Mouse (Mus musculus): ENCODE measurements around the gene Map3k5.

Gene Map3k5

DNA sequence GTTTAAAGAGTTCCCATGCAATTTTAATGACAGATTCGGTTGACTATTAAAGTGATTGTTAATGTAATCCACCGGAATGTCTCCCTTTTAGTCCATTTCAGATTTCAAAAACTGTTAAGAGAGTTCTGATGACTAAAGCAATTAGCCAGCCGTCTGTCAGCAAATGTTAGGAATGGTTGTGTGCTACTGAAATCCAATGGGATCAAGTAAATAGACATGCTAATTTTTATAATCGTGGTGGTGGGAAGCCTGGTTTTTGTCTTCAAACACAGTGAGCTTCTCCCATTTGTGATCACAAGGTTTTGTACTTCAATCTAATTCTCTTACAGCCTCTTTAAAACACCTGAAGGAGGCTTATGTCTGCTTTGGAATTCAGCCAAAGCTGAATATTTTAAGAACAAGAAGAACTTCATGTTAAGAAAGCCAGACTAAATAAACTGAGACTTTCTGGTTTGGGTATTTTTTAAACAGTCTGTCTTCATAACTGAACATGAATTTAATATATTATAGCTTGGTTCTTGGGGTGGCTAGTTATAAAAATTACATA lies 1.6 kb downstream of the Map3k5 start:
- no peak for DNase-seq (ENCODE audit: low read depth)

DNA sequence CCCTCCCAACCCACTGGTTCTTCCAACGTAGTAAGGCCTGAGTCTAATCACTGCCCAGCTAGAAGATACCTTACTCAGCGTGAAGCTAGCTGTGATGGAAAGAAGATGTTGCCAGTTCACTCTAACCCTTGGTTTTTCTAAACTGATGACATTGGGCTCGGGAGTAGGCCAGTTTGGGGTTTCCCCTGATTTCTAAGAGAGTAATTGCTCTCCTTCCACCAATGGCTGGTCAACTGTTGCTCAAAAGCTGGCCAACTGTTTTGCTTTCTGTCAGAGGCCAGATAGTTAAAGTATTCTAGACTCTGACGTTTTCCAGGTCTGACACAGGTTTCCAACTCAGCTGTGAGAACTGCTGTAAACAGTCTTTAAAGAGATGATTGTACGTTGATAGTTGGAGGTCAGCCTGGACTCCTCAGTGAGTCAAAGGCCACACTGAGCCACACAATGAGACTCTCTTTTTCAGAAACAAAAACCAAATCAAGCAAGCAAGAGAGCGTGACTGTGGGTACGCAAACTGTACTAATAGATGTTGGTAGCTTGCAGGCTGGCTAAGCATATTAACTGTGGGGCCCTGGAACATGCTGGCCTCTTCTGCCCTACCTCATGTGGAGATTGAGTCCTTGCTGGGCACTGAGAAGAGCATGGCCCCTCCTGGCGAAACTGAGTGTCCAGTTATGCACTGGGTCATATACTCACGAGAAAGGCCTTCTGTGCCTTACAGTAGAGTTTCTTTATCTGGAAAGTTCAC lies 2.9 kb downstream of the Map3k5 start:
- no peak for DNase-seq (ENCODE audit: low read depth)

GRCm38 (mm10) chr10:19938738-19939137 lies 4.5 kb downstream of the Map3k5 start:
- no peak for DNase-seq (ENCODE audit: low read depth)

DNA sequence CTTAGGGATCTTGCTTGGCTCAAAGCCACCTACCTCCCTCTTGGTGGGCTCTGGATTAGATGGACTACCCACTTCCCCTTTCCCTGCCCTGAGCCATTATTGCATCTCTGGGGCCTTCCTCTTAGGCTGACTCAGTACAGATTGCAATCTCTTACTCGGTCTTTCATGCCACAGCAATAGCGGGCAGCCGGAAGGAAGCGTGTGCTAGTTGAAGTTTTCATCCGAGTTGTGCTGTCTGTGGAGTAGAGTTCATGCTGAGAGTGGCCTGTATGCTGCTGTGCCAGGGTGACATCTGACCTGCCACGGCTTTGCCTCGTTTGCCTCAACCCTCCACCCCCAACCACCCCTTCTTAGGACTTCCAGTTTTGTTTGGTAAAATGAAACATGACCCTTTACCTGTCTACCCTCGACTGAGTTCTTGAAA lies 5.0 kb downstream of the Map3k5 start:
- no peak for DNase-seq (ENCODE audit: low read depth)

- DNase-seq (ENCODE audit: low read depth) = no peak
Measured at GRCm38 (mm10) chr10:19940127-19940526, 5.9 kb downstream of the Map3k5 start.

GRCm38 (mm10) chr10:19940626-19941025 lies 6.4 kb downstream of the Map3k5 start:
- no peak for DNase-seq (ENCODE audit: low read depth)

DNA sequence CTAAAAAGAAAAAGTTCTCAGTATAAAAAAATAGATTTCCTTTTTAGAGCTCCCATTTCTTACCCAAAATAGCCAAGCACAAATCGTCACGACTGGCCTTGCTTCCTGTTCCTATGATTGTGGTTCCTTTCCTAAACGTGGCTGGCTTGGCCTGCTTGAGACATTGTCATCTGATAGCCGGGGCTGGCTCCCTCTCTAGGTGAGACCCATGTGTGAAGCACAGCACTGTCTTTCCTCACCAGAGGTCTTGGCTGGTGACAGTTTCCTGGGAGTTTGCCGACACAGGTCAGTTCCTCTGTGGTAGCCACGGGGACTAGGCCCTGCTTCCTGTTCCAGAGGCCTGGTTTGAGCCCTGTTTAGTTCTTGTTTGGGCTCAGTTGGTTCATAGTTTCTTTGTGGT lies 6.8 kb downstream of the Map3k5 start:
- DNase-seq (ENCODE audit: low read depth) = no peak

GRCm38 (mm10) chr10:19941914-19942313 lies 7.6 kb downstream of the Map3k5 start:
- DNase-seq (ENCODE audit: low read depth) = peak; percentile 59

DNA sequence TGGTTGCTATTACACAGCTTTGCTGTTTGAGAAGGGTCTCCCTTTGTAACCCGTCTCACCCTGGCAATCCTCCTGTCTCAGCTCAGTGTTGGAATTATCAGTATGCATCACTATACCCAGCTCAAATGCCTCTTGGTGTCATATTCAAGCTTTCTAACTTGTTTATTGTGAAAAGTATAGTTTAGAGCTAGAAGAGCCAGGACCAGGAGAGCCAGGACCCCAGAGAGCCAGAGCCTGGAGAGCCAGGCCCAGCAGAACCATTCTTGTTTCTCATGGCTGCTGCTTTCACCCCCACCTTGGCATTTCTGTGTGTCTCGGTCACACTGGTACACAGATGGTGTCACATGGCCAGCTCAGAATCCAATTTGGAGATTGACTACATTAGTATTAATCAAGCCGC lies 8.3 kb downstream of the Map3k5 start:
- no peak for DNase-seq (ENCODE audit: low read depth)

GRCm38 (mm10) chr10:19945651-19946050 lies 11.4 kb downstream of the Map3k5 start:
- DNase-seq (ENCODE audit: low read depth) = no peak

DNA sequence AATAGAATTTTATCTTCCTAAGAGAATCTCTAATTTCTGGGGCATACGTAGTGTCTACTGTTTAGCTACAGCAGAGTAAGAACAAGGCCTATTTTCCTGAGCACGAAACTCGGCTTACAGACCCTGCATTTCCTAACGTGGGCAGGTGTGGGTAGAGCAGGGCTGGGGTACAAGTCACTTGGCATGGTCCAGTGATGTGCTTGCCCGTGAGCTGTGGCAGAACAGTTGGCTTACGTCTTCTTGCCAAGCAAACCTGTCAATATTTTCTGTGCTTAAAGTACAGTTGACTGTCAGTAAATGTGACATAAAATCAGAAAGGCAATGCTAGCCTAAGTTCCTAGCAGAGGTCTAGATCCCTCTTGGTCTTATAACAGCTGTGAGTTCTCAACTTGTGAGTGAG lies 12.4 kb downstream of the Map3k5 start:
- no peak for DNase-seq (ENCODE audit: low read depth)

- no peak for DNase-seq (ENCODE audit: low read depth)
Measured at GRCm38 (mm10) chr10:19947441-19947840, 13.2 kb downstream of the Map3k5 start.

DNA sequence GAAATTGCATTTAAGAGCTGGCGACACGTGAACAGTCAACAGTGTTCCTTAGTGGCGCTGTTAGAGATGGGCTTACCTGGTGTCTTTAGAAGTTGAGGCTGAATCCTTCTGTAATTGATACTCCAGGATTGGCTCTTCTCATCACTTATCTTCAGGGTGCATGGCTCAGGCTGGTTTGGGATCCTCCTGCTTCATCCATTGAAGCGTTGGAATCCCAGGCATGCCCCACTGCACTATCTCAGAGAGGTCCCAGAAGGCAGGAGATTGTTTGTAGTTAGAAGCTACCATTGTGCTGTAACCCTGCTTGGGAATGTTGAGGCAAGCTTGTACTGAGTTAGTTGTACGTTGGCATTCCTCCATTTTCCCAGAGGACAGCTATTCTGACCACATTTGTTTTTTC lies 13.6 kb downstream of the Map3k5 start:
- DNase-seq (ENCODE audit: low read depth) = no peak

DNA sequence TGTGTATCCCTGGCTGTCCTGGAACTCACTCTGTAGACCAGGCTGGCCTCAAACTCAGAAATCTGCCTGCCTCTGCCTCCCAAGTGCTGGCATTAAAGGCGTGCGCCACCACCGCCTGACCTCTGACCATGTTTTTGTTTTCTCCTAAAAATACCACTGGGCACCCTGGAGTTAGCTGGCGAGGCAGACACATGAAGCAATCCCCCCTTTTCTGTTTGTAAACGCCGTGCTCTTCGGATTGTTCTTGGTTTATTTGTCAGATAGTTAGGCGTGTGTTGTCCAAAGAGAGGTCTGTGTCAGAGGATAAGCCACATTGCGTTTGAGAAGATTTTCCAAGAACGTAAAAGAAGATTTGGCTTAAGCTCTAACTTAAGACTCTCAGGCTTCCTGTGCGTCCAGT lies 14.1 kb downstream of the Map3k5 start:
- DNase-seq (ENCODE audit: low read depth) = no peak

GRCm38 (mm10) chr10:19949106-19949505 lies 14.8 kb downstream of the Map3k5 start:
- DNase-seq (ENCODE audit: low read depth) = no peak

DNA sequence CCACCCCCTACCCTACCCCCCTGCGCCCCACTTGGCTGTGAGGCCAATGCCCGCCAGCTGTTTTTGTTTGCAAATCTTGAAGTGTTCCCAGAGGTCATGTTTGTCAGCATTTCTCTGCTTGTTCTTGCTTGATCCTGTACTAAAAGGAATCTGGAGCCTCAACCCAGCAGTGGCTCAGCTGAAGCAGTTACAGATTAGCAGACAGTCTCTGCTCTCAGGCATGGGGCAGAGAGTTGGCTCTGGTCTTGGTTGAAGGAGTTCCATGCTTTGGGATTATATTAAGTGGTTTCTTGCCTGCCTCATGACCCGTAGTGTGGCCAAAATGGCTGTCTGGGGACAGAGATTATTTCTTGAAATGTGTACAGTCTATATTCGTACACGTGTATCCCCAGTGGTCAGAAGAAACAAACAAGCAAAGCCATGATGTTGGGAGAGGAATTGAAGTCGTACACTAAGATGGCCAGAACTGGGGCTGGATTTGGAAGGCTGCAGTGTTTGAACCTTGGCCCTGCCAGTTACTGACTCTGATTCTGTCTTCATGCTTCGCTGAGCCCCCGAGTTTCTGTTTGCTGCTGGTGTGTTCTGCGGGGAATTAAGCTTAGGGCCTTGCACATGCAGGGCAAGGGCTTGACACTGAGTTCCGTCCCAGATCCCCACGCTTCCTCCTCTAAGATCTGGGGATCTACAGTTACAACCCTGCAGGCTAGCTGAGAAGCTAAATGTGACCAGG lies 18.9 kb downstream of the Map3k5 start:
- DNase-seq (ENCODE audit: low read depth) = no peak

DNA sequence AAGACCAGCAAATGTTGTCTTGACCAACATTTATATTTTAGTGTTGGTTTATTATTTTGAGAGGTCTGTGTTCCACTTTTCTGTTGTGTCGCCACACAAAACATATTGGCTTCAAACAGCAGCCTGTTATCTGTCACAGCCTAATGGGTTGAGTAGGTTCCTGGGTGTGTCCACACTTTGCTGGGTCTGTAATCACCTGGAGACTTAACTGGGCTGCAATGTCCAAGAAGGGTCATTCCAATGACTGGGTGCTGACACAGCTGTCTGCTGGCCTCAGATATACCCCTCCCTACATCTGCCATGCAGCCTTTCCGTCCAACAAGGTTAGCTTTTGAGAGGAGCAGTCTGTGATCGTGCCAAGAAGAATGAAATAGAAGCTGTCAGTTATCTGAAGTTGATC lies 20.3 kb downstream of the Map3k5 start:
- no peak for DNase-seq (ENCODE audit: low read depth)

GRCm38 (mm10) chr10:19955817-19956216 lies 21.5 kb downstream of the Map3k5 start:
- DNase-seq (ENCODE audit: low read depth) = no peak

GRCm38 (mm10) chr10:19956745-19957144 lies 22.5 kb downstream of the Map3k5 start:
- peak; percentile 23 for DNase-seq (ENCODE audit: low read depth)

DNA sequence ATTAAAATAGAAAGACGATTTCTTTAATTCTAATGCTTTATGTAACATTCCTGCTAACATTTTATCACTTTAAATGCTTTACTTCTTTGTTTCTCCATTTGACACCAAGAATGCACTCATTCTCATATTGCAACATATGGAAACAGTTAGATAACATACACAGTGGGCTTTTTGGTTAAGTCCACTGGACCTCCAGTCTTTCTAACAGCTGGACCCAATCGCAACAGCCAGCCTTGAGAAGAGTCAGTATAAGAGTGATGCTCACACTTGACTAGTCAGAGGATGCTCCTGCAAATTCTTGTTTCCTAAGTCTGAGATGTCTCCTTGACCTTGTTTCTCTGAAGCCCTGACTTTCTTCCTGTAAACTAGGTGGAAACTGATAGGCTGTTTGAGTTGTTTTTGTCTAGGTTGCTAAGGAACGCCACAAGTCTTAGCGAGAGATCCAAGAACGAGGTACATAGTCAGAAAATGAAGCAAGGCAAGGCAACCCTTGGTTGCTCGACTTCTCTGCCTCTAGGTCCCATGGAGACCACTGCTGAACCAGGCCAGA lies 26.6 kb downstream of the Map3k5 start:
- peak; percentile 25 for DNase-seq (ENCODE audit: low read depth)

- no peak for DNase-seq (ENCODE audit: low read depth)
Measured at GRCm38 (mm10) chr10:19962746-19963145, 28.5 kb downstream of the Map3k5 start.

DNA sequence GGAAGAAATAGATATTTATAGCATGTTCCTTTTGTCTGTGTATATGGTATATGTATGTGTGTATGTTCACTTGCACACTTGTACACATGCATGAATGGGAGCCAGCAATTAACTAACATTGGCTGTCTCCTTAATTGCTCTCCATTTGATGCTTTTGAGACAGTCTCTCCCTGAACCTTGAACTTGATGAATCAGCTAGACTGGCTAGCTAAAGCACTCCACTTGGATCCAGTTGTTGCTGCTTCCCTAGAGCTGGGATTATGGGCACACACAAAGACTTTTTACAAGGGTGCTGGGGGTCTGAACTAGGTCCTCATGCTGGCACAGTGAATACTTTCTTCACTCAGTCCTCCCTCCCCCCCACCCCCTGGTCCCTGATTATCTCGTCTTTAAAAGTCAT lies 28.9 kb downstream of the Map3k5 start:
- no peak for DNase-seq (ENCODE audit: low read depth)

DNA sequence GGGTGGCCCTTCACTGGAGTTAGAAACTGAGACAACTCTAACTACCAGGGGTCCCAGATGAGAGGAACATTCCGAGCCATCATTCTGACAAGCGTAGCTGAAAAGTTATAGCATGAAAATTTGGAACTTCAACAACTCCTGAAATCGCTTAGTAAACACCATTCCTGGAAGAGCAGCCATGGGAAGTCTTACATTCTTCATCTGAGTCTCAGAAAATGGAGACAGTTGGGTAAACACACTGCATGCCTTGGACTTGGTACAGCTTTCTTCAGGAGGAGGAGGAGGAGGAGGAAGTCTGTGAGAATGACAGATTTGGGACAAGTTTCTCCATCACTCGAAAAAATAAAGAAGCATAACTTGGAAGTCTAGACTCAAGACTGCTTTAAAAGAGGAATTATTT lies 29.8 kb downstream of the Map3k5 start:
- DNase-seq (ENCODE audit: low read depth) = no peak
